Mouse (Mus musculus) small intestine, adult 2 months (tissue): ENCODE data around the gene Fnbp1.

Experiments used
- CTCF ChIP-seq: fragments of 200-500 bp; IDR thresholded peaks from 2 replicates; pipeline ENCODE4 v1.5.1; 2012; ENCODE audit warnings: low read depth, mild to moderate bottlenecking, control low read depth, inconsistent platforms, low read length, moderate library complexity, mixed read lengths; ENCODE audit not compliant: insufficient replicate concordance, insufficient read length; ENCODE audit errors: extremely low read depth
- POLR2A ChIP-seq: fragments of 200-500 bp; IDR thresholded peaks from 2 replicates; pipeline ENCODE4 v1.6.1; 2012; ENCODE audit warnings: low read depth, mild to moderate bottlenecking, control low read depth, inconsistent platforms, low read length, moderate library complexity

DNA sequence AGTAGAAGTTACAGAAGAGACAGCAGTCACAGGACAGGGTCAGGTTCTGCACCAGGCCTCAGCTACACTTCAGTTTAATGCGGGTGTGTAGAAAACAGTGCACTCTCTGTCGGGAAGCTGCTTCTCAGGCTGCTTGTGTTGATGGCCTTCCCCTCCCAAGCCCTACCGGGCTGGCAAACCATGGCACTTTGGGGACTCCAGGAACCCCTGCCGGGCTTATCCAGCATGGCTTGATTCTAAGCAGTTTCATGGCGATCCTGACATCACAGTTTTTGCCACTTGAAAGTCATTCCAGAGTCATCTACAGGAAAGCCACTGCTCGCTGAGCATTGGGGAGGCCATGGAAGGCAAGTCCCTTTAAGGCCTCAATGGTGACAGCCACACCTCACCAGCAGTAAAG is 62.7 kb downstream of the Fnbp1 start:
- TF ChIP-seq CTCF (no peak), POLR2A (no peak)
